Mouse (Mus musculus): ENCODE results near the gene 4933434E20Rik. TPM values are rescaled to one million over a fixed set of nuclear protein-coding genes. Genes with fewer than 3 reads are reported as not detected.
A peak's percentile ranks its signal among the peaks of the same experiment; 100 is the strongest.

4933434E20Rik gene
- polyA plus RNA-seq, 1 experiment from 2014 or later, result 166 TPM

DNA sequence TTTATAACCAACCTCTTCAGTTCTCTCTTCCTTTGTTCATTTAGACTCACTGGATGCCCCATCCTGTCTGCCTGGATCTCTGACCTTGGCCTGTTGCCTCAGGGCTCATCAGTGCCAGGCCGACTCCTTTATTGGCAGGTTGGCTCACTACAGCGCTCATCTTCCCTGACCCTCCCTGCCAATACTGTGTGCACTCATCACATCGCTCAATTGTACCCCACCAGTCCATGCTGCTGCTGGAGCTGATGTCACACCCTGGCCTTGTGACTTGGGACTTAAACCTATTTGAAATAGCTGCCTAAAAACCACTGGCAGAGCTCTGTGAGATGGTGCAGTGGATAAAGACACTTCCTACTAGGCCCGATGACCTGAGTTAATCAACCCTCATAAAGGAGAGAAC is 16.4 kb downstream of the 4933434E20Rik start:
- Histone ChIP-seq H3K9me3 (replicated peaks; ENCODE audit: low read length) (no peaks in the 10 kb centered on the region), H3K9ac (ENCODE audit: low read depth, low read length) (no peak overlapping the region), H3K27ac (no peak overlapping the region), H3K4me1 (replicated peaks; ENCODE audit: insufficient read depth, low read length) (no peaks in the 10 kb centered on the region), H3K27me3 (ENCODE audit: insufficient read depth, low read length) (no peaks in the 10 kb centered on the region), H3K4me2 (ENCODE audit: low read length) (no peak overlapping the region), H3K4me3 (replicated peaks; ENCODE audit: low read depth, low read length) (no peak overlapping the region), H3K36me3 (ENCODE audit: insufficient read depth, low read length) (peaks cover 7% of the 10 kb centered on the region; the same call in 1 of the 2 replicates)
- DNase-seq (ENCODE audit: low spot score) (no peak), ATAC-seq (replicated peaks; ENCODE audit: low FRiP score, low read depth) (no peak)
- 91% methylated on average over 4 of the region's 4 CpGs for WGBS
- no peak for TF ChIP-seq CTCF (IDR thresholded peaks at IDR 0.05; ENCODE audit: low read depth)

DNA sequence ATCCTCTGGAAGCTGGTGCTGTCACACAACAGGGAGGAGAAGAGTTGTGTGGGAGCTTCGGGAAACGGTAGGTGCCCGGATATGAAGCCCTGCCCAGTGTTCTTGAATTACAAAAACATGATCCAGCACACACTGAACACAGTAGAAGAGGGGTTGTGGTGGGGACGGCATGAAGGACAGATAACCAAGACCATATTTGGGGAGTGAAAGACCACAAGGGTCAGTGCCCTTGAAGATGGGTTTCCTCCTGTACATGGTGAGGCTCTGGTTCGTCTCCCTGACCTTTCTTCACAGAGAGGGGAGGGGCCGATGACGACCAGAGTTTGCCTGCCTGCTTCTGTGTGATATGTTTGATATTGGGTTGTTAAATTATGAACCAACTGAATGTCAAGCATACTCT is 18.3 kb downstream of the 4933434E20Rik start:
- TF ChIP-seq CTCF (IDR thresholded peaks at IDR 0.05; ENCODE audit: low read depth), result no peak
- no peak for DNase-seq (ENCODE audit: low spot score)
- H3K36me3 ChIP-seq (ENCODE audit: insufficient read depth, low read length), result no peaks in the 10 kb centered on the region
- no peaks in the 10 kb centered on the region for H3K4me1 ChIP-seq (replicated peaks; ENCODE audit: insufficient read depth, low read length)
- no peak for ATAC-seq (replicated peaks; ENCODE audit: low FRiP score, low read depth)
- H3K9ac ChIP-seq (ENCODE audit: low read depth, low read length), result no peak overlapping the region
- no peaks in the 10 kb centered on the region for H3K9me3 ChIP-seq (replicated peaks; ENCODE audit: low read length)
- WGBS, result 32% methylated on average over 7 of the region's 7 CpGs
- H3K27ac ChIP-seq, result no peak overlapping the region
- no peaks in the 10 kb centered on the region for H3K27me3 ChIP-seq (ENCODE audit: insufficient read depth, low read length)
- H3K4me2 ChIP-seq (ENCODE audit: low read length), result no peak overlapping the region
- no peak overlapping the region for H3K4me3 ChIP-seq (replicated peaks; ENCODE audit: low read depth, low read length)

DNA sequence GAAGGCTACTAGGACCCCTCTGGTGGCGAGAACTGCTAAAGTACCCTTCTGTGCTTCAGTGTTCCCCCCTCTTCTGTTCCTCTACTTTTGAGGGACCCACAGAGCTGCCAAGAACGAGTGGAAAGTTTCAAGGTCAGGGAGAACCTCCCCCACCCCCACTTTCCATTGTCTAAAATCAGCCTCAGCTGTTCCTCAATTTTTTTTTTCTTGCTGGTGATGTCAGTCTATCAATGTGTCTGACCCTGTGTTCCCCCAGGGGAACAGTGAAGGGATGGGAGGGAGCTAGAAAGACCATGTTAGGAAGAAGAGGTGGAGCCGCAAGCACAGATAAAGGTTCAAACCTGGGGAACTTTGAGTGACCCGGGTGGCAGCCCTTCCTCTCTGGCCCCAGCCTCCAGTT is 20.9 kb downstream of the 4933434E20Rik start, which contains the start of gene Tpm3:
TSS of gene Tpm3 (plus strand) at position 356 of the 400 bp plus-strand sequence.
- Histone ChIP-seq H3K9me3 (replicated peaks; ENCODE audit: low read length) (no peaks in the 10 kb centered on the region), H3K27ac (no peak within 1 kb of the TSS), H3K9ac (ENCODE audit: low read depth, low read length) (no peak within 1 kb of the TSS), H3K4me2 (ENCODE audit: low read length) (no peak within 1 kb of the TSS), H3K4me3 (replicated peaks; ENCODE audit: low read depth, low read length) (no peak within 1 kb of the TSS), H3K4me1 (replicated peaks; ENCODE audit: insufficient read depth, low read length) (0 out of 2 replicates have a peak, but pooled peaks cover 3% of the 10 kb centered on the region), H3K36me3 (ENCODE audit: insufficient read depth, low read length) (no peaks in the 10 kb centered on the region), H3K27me3 (ENCODE audit: insufficient read depth, low read length) (no peaks in the 10 kb centered on the region)
- ATAC-seq (replicated peaks; ENCODE audit: low FRiP score, low read depth), result no peak
- TF ChIP-seq CTCF (IDR thresholded peaks at IDR 0.05; ENCODE audit: low read depth), result no peak
- WGBS, result 67% methylated on average over 4 of the region's 4 CpGs
- no peak for DNase-seq (ENCODE audit: low spot score)

DNA sequence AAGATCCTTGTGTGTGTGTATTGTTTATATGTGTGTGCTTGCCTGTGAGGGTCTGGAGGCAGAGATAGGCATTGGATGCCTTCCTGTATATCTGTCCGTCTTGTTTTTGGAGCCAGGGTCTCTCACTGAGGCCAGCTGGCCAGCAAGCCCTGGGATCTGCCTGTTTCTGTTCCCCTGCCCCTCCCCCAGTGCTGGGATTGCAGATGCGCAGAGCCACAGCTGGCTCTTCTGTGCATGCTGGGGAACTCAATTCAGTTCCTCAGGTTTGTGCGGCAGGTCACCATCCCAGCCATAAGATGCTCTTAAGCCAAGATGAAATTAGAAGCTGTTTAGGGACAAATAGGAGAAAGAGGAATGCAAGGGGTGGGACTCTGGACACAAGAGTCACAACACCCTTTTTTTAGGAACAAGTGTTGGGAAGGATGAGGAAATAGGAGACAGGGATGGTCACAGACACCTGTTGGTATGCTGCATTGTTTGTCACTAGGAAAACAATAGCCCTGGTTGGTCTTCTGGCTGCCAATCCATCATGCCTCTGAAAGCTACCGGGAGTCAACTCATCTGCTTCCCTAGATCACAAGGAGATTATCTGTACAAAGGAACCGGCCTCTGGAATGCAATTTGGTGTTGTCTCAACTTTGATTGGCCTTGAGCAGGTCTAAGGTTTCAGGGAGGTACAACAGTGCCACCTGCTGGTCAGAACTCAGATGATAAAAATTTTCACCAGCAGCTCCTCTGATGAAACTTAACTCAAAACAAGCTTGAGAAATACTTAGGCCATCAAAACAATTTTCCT is 25.7 kb downstream of the 4933434E20Rik start:
- DNase-seq (ENCODE audit: low spot score) (peak; percentile 93), ATAC-seq (replicated peaks; ENCODE audit: low FRiP score, low read depth) (no peak)
- 11% methylated on average over 5 of the region's 5 CpGs for WGBS
- H3K4me1 ChIP-seq (replicated peaks; ENCODE audit: insufficient read depth, low read length), result peaks cover 16% of the 10 kb centered on the region
- H3K9ac ChIP-seq (ENCODE audit: low read depth, low read length), result no peak overlapping the region
- no peaks in the 10 kb centered on the region for H3K9me3 ChIP-seq (replicated peaks; ENCODE audit: low read length)
- 0 out of 2 replicates have a peak overlapping the region, but pooled peaks have one; percentile 14 for H3K4me2 ChIP-seq (ENCODE audit: low read length)
- H3K36me3 ChIP-seq (ENCODE audit: insufficient read depth, low read length), result no peaks in the 10 kb centered on the region
- H3K27ac ChIP-seq, result no peak overlapping the region
- H3K4me3 ChIP-seq (replicated peaks; ENCODE audit: low read depth, low read length), result no peak overlapping the region
- no peaks in the 10 kb centered on the region for H3K27me3 ChIP-seq (ENCODE audit: insufficient read depth, low read length)
- peak; percentile 95 for TF ChIP-seq CTCF (IDR thresholded peaks at IDR 0.05; ENCODE audit: low read depth)

DNA sequence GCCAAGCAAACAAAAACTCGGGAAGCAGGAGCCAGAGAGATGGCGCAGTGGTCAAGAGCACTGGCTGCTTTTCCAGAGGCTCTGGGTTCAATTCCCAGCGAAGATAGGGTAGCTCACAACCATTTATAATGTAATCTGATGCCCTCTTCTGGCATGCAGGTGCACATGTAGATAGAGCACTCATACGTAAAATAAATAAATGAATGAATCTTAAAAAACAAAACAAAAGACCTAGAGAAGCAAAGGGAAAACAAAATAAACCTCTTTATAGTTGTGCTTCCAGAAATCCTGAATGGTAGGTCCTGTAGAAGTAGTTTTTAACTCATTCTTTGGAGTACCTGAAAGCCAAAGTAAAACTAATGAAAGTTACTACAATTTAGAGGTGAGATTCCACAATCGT is 26.8 kb downstream of the 4933434E20Rik start:
- DNase-seq (ENCODE audit: low spot score), result no peak
- peaks cover 24% of the 10 kb centered on the region for H3K4me1 ChIP-seq (replicated peaks; ENCODE audit: insufficient read depth, low read length)
- no peak overlapping the region for H3K9ac ChIP-seq (ENCODE audit: low read depth, low read length)
- TF ChIP-seq CTCF (IDR thresholded peaks at IDR 0.05; ENCODE audit: low read depth), result peak; percentile 20; the same call in 1 of the 2 replicates
- no peaks in the 10 kb centered on the region for H3K36me3 ChIP-seq (ENCODE audit: insufficient read depth, low read length)
- H3K27me3 ChIP-seq (ENCODE audit: insufficient read depth, low read length), result no peaks in the 10 kb centered on the region
- no peak for ATAC-seq (replicated peaks; ENCODE audit: low FRiP score, low read depth)
- no peak overlapping the region for H3K27ac ChIP-seq
- no peaks in the 10 kb centered on the region for H3K9me3 ChIP-seq (replicated peaks; ENCODE audit: low read length)
- H3K4me3 ChIP-seq (replicated peaks; ENCODE audit: low read depth, low read length), result no peak overlapping the region
- H3K4me2 ChIP-seq (ENCODE audit: low read length), result no peak overlapping the region
- WGBS, result 41% methylated on average over 5 of the region's 5 CpGs

DNA sequence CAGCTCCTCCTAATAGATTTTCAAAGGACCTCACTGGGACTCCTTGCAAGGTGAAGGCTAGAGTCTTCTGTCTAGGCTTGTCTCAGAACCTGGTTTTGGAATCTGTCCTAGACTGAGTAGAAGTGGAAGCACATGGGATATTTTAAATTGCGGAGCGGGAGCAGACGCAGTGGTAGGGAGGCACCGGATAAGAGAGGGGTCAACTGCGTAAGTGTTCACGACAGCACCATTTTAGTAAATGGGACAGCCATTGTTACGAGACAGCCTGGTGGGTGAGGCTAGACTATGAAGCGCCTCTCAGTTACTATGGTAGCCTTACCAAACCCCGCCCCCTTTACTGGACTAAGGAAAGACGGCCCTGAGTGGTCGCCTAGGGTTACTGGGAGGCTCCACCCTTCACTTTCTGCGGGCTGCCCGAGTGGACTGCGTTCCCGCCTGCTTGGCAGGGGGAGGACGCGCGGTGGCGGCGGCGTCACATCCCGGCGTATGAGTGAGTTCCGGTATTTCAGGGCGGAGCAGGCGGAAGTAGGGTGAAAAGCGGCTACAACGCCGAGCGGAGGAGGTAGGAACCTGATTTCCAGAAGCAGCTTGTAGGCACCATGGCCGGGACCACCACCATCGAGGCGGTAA is 27.8 kb downstream of the 4933434E20Rik start:
- ATAC-seq (replicated peaks; ENCODE audit: low FRiP score, low read depth) (peak; percentile 96), DNase-seq (ENCODE audit: low spot score) (peak; percentile 100)
- no peak; the same call in 1 of the 2 replicates for TF ChIP-seq CTCF (IDR thresholded peaks at IDR 0.05; ENCODE audit: low read depth)
- no peaks in the 10 kb centered on the region for H3K9me3 ChIP-seq (replicated peaks; ENCODE audit: low read length)
- no peaks in the 10 kb centered on the region for H3K36me3 ChIP-seq (ENCODE audit: insufficient read depth, low read length)
- H3K4me3 ChIP-seq (replicated peaks; ENCODE audit: low read depth, low read length), result peak overlapping the region; percentile 89
- peaks cover 35% of the 10 kb centered on the region for H3K4me1 ChIP-seq (replicated peaks; ENCODE audit: insufficient read depth, low read length)
- H3K27me3 ChIP-seq (ENCODE audit: insufficient read depth, low read length), result no peaks in the 10 kb centered on the region
- H3K9ac ChIP-seq (ENCODE audit: low read depth, low read length), result peak overlapping the region; percentile 84
- WGBS, result under 1% methylated on average over 33 of the region's 33 CpGs
- H3K27ac ChIP-seq, result peak overlapping the region; percentile 99
- H3K4me2 ChIP-seq (ENCODE audit: low read length), result peak overlapping the region; percentile 68

Data from kidney, postnatal 0 days (tissue).